Mouse (Mus musculus): Measurements from ENCODE around the gene Pgf.

GRCm38 (mm10) chr12:85176846-85177523, 605 bp downstream of the Pgf start:
- TF ChIP-seq EP300 (IDR thresholded peaks at IDR 0.05; ENCODE audit: low read depth) (no peak), CTCF (IDR thresholded peaks at IDR 0.05; ENCODE audit: low read depth) (no peak)

Measured in liver, embryonic 14.5 days (tissue).